In genomic region chr10:58226357-58226756, GRCm38 (mm10) we compare ENCODE assay signal across 18 mouse cellular contexts. TPM values are rescaled to one million over a fixed set of nuclear protein-coding genes. Genes with fewer than 3 reads are reported as not detected.
DNase-seq lines count a peak whose midpoint lies in the region; ATAC-seq and TF ChIP-seq lines count a peak whose summit lies in the region.
"Not testable (repeated sequence)": the region's sequence is repeated elsewhere in the genome, so short reads cannot be mapped to it uniquely, and the experiment has no call there.
"Had no signal": no experiment of that assay in that cellular context is flagged by ENCODE, and none has a peak within 500 bp of the region (broad histone marks: within the 10 kb centered on the region; RNA-seq: fewer than 3 reads in every experiment).

No protein-coding gene starts in this region.

- not testable (repeated sequence) for H3K4me1 ChIP-seq in MEL (ENCODE audit: control insufficient read depth in 1 of 2, insufficient read depth in 2 of 2, low read length in 2 of 2); forebrain, embryonic 10.5 days; hindbrain, embryonic 11.5 days (replicated peaks; ENCODE audit: control insufficient read depth, insufficient read depth, low read length); midbrain, embryonic 11.5 days (ENCODE audit: control insufficient read depth, insufficient read depth, low read length)

- peak; percentile 29 for DNase-seq in MEL (ENCODE audit: low read depth, low spot score)
- DNase-seq in c-Kit-positive CD71-positive TER-119-positive erythroid progenitor cells, embryonic 14.5 days (ENCODE audit: low spot score): peak; percentile 14
- DNase-seq in forebrain, embryonic 10.5 days (ENCODE audit: extremely low spot score, low spot score): peak; percentile 46
- DNase-seq in hindbrain, embryonic 11.5 days (ENCODE audit: low spot score): peak; percentile 23
- DNase-seq in liver: peak; percentile 38
- DNase-seq in midbrain, embryonic 11.5 days (ENCODE audit: low spot score, missing footprints): peak; percentile 88
- peak; percentile 19 for DNase-seq in spleen, adult 12 weeks (ENCODE audit: low spot score)

- H3K27ac ChIP-seq in MEL (ENCODE audit: control insufficient read depth, low read depth, low read length); forebrain, embryonic 10.5 days; hindbrain, embryonic 11.5 days (ENCODE audit: low read depth, low read length); midbrain, embryonic 11.5 days (ENCODE audit: low read depth, low read length): not testable (repeated sequence)

- H3K9me3 ChIP-seq in MEL (replicated peaks; ENCODE audit: insufficient read depth, low read length); hindbrain, embryonic 11.5 days (ENCODE audit: control insufficient read depth, low read length); midbrain, embryonic 11.5 days (ENCODE audit: control insufficient read depth, low read length): not testable (repeated sequence)
- peaks cover 15% of the 10 kb centered on the region for H3K9me3 ChIP-seq in forebrain, embryonic 10.5 days

- H3K36me3 ChIP-seq in MEL (ENCODE audit: control insufficient read depth in 1 of 2, insufficient read depth in 2 of 2, low read length in 2 of 2); forebrain, embryonic 10.5 days (replicated peaks); hindbrain, embryonic 11.5 days (ENCODE audit: control insufficient read depth, insufficient read depth, low read length); midbrain, embryonic 11.5 days (ENCODE audit: control insufficient read depth, insufficient read depth, low read length): not testable (repeated sequence)

- TF ChIP-seq POLR2A in MEL (IDR thresholded peaks at IDR 0.05; ENCODE audit: control insufficient read depth in 1 of 2, insufficient read depth in 1 of 2, low read depth in 1 of 2, low read length in 2 of 2, poor library complexity in 1 of 2): not testable (repeated sequence)

- not testable (repeated sequence) for H3K9ac ChIP-seq in MEL (ENCODE audit: control insufficient read depth, low read depth, low read length, poor library complexity, severe bottlenecking); hindbrain, embryonic 11.5 days (ENCODE audit: low read depth, low read length); midbrain, embryonic 11.5 days (ENCODE audit: low read length)

- H3K4me3 ChIP-seq in MEL (ENCODE audit: control insufficient read depth in 1 of 2, insufficient read depth in 1 of 2, low read depth in 2 of 2, low read length in 2 of 2); forebrain, embryonic 10.5 days; hindbrain, embryonic 11.5 days (ENCODE audit: low read depth, low read length); midbrain, embryonic 11.5 days (ENCODE audit: low read depth, low read length): not testable (repeated sequence)

- not testable (repeated sequence) for TF ChIP-seq RAD21 in MEL (IDR thresholded peaks at IDR 0.05; ENCODE audit: low read depth, low read length)

- not testable (repeated sequence) for TF ChIP-seq CTCF in MEL (IDR thresholded peaks at IDR 0.05 in 2 of 3, conservative IDR thresholded peaks at IDR 0.05 in 1 of 3; ENCODE audit: control insufficient read depth in 1 of 3, insufficient read depth in 1 of 3, low read depth in 2 of 3, low read length in 3 of 3, poor library complexity in 1 of 3, severe bottlenecking in 1 of 3)

- H3K79me2 ChIP-seq in MEL (ENCODE audit: control insufficient read depth, insufficient read depth, low read length, poor library complexity): not testable (repeated sequence)

- TF ChIP-seq EP300 in MEL (IDR thresholded peaks at IDR 0.05; ENCODE audit: low read depth in 1 of 2, low read length in 2 of 2): not testable (repeated sequence)

- not testable (repeated sequence) for ATAC-seq in hindbrain, embryonic 11.5 days (ENCODE audit: low FRiP score); midbrain, embryonic 11.5 days (ENCODE audit: low FRiP score)

- 76% methylated on average over 4 of the region's 4 CpGs for WGBS in forebrain, embryonic 10.5 days
- WGBS in hindbrain, embryonic 11.5 days: 91% methylated on average over 4 of the region's 4 CpGs
- WGBS in midbrain, embryonic 11.5 days: 82% methylated on average over 4 of the region's 4 CpGs

- not testable (repeated sequence) for H3K27me3 ChIP-seq in MEL (ENCODE audit: control insufficient read depth in 1 of 2, insufficient read depth in 2 of 2, low read length in 2 of 2); forebrain, embryonic 10.5 days (ENCODE audit: poor library complexity, severe bottlenecking); hindbrain, embryonic 11.5 days (ENCODE audit: control insufficient read depth, insufficient read depth, low read length); midbrain, embryonic 11.5 days (ENCODE audit: control insufficient read depth, insufficient read depth, low read length)

- H3K4me2 ChIP-seq in hindbrain, embryonic 11.5 days (replicated peaks; ENCODE audit: low read depth, low read length); midbrain, embryonic 11.5 days: not testable (repeated sequence)

RNA-seq across cellular contexts. Expression of gene AW822073, which starts 1.6 kb away (rescaled TPM):
- 0.13 TPM in 1 of 2 replicates, not detected in the other for total RNA-seq in MEL (2012; rRNA removed)
- not detected for polyA plus RNA-seq in MEL (2012; ENCODE audit: insufficient read depth in 1 of 2, insufficient read length in 2 of 2, low read depth in 1 of 2, low replicate concordance in 2 of 2, missing spikeins in 1 of 2)
- not detected in 2 replicates for polyA plus RNA-seq in forebrain, embryonic 10.5 days (2016; fragmentation: Nextera tagmentation; extraction: Ambion mirVana)
- polyA plus RNA-seq in hindbrain, embryonic 11.5 days (2014; fragmentation: Nextera tagmentation; extraction: Ambion mirVana): not detected in 2 replicates
- polyA plus RNA-seq in midbrain, embryonic 11.5 days (2014; fragmentation: Nextera tagmentation; extraction: Ambion mirVana): not detected in 2 replicates
- total RNA-seq: adrenal gland, adult 8-10 months; gastrocnemius, postnatal 36 days; heart, postnatal 25 days; left cerebral cortex, adult 2 months had no signal
- polyA plus RNA-seq: forebrain, embryonic 12.5 days; heart, embryonic 11.5 days; hindbrain, embryonic 16.5 days; limb, embryonic 12.5 days; liver, embryonic 16.5 days; midbrain, embryonic 13.5 days; spleen, adult 2 months had no signal

RNA-seq across cellular contexts. Expression of gene Duxf3, which starts 6.1 kb away (rescaled TPM):
- not detected in 2 replicates for total RNA-seq in MEL (2012; rRNA removed)
- polyA plus RNA-seq in MEL (2012; ENCODE audit: insufficient read depth in 1 of 2, insufficient read length in 2 of 2, low read depth in 1 of 2, low replicate concordance in 2 of 2, missing spikeins in 1 of 2): not detected
- polyA plus RNA-seq in forebrain, embryonic 10.5 days (2016; fragmentation: Nextera tagmentation; extraction: Ambion mirVana): not detected in 2 replicates
- not detected in 2 replicates for polyA plus RNA-seq in hindbrain, embryonic 11.5 days (2014; fragmentation: Nextera tagmentation; extraction: Ambion mirVana)
- not detected in 2 replicates for polyA plus RNA-seq in midbrain, embryonic 11.5 days (2014; fragmentation: Nextera tagmentation; extraction: Ambion mirVana)
- total RNA-seq: adrenal gland, adult 8-10 months; gastrocnemius, postnatal 36 days; heart, postnatal 25 days; left cerebral cortex, adult 2 months had no signal
- polyA plus RNA-seq: forebrain, embryonic 12.5 days; heart, embryonic 11.5 days; hindbrain, embryonic 16.5 days; limb, embryonic 12.5 days; liver, embryonic 16.5 days; midbrain, embryonic 13.5 days; spleen, adult 2 months had no signal

RNA-seq across cellular contexts. Expression of gene Gm4981, which starts 10.1 kb away (rescaled TPM):
- not detected in 2 replicates for total RNA-seq in MEL (2012; rRNA removed)
- not detected for polyA plus RNA-seq in MEL (2012; ENCODE audit: insufficient read depth in 1 of 2, insufficient read length in 2 of 2, low read depth in 1 of 2, low replicate concordance in 2 of 2, missing spikeins in 1 of 2)
- polyA plus RNA-seq in forebrain, embryonic 10.5 days (2016; fragmentation: Nextera tagmentation; extraction: Ambion mirVana): not detected in 2 replicates
- not detected in 2 replicates for polyA plus RNA-seq in hindbrain, embryonic 11.5 days (2014; fragmentation: Nextera tagmentation; extraction: Ambion mirVana)
- polyA plus RNA-seq in midbrain, embryonic 11.5 days (2014; fragmentation: Nextera tagmentation; extraction: Ambion mirVana): not detected in 2 replicates
- total RNA-seq: adrenal gland, adult 8-10 months; gastrocnemius, postnatal 36 days; heart, postnatal 25 days; left cerebral cortex, adult 2 months had no signal
- polyA plus RNA-seq: forebrain, embryonic 12.5 days; heart, embryonic 11.5 days; hindbrain, embryonic 16.5 days; limb, embryonic 12.5 days; liver, embryonic 16.5 days; midbrain, embryonic 13.5 days; spleen, adult 2 months had no signal

RNA-seq across cellular contexts. Expression of gene Gcc2, which starts 28.9 kb away (rescaled TPM):
- total RNA-seq in MEL (2012; rRNA removed): 14.4 and 16.1 TPM in 2 replicates
- polyA plus RNA-seq in MEL (2012; ENCODE audit: insufficient read depth in 1 of 2, insufficient read length in 2 of 2, low read depth in 1 of 2, low replicate concordance in 2 of 2, missing spikeins in 1 of 2): 10 to 100 TPM in 1 of 2 experiments, not detected in 1; 18.0 TPM
- polyA plus RNA-seq in forebrain, embryonic 10.5 days (2016; fragmentation: Nextera tagmentation; extraction: Ambion mirVana): 46.1 and 52.5 TPM in 2 replicates
- polyA plus RNA-seq in hindbrain, embryonic 11.5 days (2014; fragmentation: Nextera tagmentation; extraction: Ambion mirVana): 49.4 and 56.1 TPM in 2 replicates
- polyA plus RNA-seq in midbrain, embryonic 11.5 days (2014; fragmentation: Nextera tagmentation; extraction: Ambion mirVana): 46.5 and 51.9 TPM in 2 replicates

Comparison
In these comparisons a context has a peak if more than half of its experiments do, and no peak if none do; other contexts are left out.
1. DNase-seq: peak in every context shown above with its lines; median percentile 88 in midbrain, embryonic 11.5 days; 46 in forebrain, embryonic 10.5 days; 38 in liver; 29 in MEL; 23 in hindbrain, embryonic 11.5 days; 19 in spleen, adult 12 weeks; 14 in c-Kit-positive CD71-positive TER-119-positive erythroid progenitor cells, embryonic 14.5 days.